Mouse (Mus musculus) MN1 (cell line): ENCODE data around the gene Gsk3a.
"Not testable (repeated sequence)": the region's sequence is repeated elsewhere in the genome, so short reads cannot be mapped to it uniquely, and the experiment has no call there.

Experiments used
- DNase-seq: peaks from one replicate; pipeline ENCODE4 v3.0.0-alpha.2; 2016; ENCODE audit warnings: low spot score

Gsk3a gene

GRCm38 (mm10) chr7:25273259-25274241 lies 35.9 kb upstream of the Gsk3a start:
- DNase-seq = no peak

- DNase-seq = no peak
Measured at GRCm38 (mm10) chr7:25272445-25273258, 35.0 kb upstream of the Gsk3a start.

DNA sequence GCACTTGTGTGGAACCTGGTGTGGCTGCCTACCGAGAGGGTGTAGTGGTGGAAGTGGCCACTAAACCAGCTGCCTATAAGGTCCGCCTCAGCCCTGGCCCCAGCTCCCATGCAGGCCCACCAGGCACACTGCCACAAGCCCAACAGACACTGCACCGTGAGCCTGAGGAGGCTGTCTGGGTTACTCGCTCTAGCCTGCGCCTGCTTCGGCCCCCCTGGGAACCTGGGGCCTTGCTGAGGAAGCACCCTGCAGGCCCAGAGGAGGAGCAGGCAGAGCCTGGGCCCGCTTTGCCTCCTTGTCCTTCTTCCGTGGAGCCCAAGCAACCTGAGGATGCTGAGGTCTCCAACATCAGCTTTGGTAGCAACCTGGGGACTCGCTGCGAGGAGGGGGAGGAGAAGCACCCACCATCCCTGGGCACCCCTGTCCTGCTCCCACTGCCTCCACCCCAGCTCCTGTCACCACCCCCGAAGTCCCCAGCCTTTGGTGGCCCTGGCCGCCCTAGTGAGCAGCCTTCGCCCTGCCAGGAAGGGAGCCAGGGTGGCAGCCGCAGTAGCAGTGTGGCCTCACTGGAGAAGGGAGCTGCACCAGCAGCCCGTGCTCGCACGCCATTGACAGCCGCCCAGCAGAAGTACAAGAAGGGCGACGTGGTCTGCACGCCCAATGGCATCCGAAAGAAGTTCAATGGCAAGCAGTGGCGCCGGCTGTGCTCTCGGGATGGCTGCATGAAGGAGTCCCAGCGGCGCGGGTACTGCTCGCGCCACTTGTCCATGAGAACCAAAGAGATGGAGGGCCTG lies 34.2 kb upstream of the Gsk3a start:
- DNase-seq = no peak

GRCm38 (mm10) chr7:25270652-25271633 lies 33.3 kb upstream of the Gsk3a start:
- no peak for DNase-seq

- no peak for DNase-seq
Measured at GRCm38 (mm10) chr7:25269545-25270271, 32.1 kb upstream of the Gsk3a start.

GRCm38 (mm10) chr7:25269029-25269428 lies 31.4 kb upstream of the Gsk3a start:
- no peak for DNase-seq

GRCm38 (mm10) chr7:25268588-25268987 lies 30.9 kb upstream of the Gsk3a start:
- no peak for DNase-seq

DNA sequence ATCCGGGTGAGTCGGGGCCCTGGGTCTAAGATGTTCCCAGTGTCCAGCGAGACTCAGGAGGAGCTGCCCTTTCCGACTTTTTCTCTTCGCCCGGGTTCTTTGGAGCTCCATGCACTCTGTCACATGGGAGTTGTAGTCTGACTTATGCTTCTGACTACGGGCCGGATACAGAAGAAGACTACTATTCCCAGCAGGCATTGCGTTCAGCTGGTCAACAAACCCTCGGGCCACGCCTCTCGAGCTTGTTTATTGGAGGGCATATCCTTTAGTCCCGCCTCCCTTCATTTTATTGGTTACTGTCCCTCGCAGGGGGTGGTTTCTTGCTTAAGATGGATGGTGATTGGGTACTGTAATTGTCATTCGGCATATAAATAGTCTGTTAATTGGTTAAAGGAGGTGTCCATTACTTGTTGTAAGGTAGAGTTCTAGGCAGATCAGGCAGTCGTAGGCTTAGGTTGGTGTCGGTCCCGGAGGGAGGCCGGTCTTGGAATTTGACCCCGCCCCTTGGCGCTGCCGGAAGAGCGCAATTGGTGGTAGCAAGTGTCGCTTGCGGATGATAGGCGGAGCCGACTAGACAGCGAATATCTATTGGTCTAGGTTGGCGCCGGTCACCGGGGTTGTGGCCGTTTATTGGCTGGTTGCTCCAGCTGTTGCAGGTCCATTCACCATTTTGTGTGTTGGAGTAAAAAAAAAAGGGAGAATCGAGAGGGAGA lies 30.3 kb upstream of the Gsk3a start:
- DNase-seq = peak; percentile 99

- peak; percentile 98 for DNase-seq
Measured at GRCm38 (mm10) chr7:25267301-25267750, 29.7 kb upstream of the Gsk3a start, which contains the start of gene Cic. Cic (plus strand) TSS chr7:25267704.

DNA sequence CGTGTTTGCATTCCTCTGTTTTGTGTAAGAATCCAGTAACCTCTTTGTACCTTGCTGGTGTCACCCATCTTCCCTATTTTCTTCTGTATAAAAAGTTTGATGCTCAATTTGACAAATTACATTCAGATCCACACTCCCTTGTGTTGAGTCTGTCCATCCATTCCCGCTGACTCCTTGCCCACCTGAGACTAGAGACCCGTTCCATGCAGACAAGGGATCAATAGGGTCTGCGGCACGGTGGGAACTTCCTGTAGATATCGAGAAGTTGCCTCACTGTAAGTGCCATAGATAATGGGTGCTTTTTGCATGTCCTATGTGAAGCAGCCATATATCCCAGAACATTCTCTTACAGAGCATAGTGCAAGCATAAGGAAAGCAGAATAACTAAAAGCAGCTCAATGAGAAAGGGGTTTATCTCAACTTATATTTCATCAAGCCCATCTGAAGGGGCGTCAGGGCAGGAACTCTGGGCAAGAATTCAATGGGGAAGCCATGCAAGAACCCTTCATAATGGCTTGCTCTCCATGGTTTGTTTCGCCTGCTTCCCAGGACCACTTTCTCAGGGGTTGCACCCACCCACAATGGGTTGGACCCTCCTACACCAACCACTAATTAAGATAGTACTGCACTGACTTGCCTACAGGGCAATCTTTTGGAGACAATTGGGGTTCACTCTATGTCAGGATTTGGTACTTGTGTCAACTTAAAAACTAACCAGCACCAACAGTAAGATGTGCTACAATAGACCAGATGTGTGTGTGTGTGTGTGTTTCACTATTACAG lies 28.7 kb upstream of the Gsk3a start:
- no peak for DNase-seq

DNA sequence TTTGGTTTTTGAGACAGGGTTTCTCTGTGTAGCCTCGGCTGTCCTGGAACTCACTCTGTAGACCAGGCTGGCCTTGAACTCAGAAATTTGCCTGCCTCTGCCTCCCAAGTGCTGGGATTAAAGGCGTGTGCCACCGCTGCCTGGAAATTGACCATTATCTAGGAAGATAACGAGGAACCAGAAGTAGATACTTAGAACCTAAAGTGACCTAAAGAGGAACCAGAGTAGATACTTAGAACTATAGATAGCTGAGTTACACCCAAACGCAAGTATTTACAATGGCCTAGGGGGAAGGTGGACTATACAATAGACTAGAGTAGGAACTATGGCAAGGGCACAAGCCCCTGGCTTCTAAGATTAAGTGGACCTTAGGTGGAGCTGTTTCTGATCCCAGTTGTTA lies 28.1 kb upstream of the Gsk3a start:
- not testable (repeated sequence) for DNase-seq

DNA sequence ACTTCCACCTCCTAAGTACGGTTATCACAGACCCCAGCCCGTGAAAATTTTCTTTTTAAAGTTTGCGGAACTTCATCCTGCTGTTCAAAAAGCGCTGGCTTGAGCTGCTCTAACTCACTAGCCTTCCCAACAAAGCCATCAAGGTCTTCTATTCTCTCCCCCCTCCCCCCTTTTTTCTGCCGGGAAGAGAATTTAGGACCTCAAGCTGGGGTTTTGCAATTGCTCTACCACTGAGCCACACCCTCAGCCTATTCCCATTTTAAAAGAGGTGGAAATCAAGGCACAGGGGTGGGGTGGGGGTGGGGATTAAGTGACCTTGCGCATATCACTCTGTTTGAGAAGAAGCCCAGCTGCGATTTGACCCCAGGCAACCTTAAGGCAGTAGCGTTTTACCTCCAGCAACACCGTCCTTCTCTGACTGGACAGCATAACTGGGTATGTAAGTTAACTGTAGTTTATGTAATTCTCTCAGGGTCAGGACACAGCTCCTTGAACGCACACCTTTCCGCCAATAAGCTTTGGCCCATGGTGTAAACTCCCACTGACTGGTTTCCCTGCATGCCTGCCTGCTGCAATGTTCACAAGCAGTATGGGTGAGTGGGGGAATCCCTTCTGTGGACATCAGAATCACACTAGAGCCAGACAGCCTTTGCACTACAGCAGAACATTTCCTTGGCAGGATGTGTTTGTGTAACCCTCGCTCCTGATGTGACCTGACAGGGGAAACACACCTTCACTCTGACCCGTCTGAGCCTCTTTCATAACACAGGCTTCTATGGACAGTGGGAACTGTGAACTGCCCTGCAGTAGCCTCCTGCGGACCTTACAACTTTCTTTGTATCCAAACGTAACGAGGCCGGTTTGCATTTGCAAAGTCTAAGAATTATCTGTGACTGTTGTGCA lies 26.6 kb upstream of the Gsk3a start:
- DNase-seq = no peak

- DNase-seq = no peak
Measured at GRCm38 (mm10) chr7:25261896-25262295, 24.2 kb upstream of the Gsk3a start.

- DNase-seq = peak; percentile 71
Measured at GRCm38 (mm10) chr7:25251822-25252221, 14.2 kb upstream of the Gsk3a start.

DNA sequence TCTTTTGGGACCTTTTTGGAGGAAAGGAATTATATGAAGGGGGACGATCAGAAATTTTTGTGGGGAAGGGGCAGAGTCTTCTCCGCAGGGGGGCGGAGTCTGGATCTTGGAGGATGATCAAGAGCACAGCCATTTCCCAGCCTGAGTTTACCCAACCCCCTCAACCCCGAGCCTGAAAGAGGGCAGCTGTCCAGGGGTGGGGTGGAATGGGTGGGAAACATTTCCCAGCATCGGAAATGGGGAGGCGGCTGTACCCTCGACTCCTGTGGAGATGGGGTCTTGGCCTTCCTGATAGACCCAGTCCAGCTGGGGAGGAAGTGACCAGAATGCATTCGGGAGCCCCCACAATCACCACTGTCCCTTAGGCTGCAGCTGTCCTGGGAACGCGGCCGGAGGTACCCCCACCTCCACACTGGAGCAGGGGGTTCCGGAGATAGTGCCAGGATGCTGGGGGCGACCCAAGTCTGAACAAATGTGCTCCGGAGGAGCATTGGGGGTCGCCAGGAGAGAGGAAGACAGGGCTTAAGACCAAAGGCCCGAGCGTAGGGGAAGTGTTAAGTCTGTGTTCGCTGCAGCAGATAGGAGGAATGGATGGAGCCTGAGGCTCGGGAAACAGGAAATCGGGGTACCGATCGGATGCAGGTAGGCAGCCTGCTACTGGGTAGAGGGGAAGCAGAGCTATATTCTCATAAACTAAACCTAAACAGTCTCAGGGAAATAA lies 13.6 kb upstream of the Gsk3a start:
- DNase-seq = peak; percentile 78

DNA sequence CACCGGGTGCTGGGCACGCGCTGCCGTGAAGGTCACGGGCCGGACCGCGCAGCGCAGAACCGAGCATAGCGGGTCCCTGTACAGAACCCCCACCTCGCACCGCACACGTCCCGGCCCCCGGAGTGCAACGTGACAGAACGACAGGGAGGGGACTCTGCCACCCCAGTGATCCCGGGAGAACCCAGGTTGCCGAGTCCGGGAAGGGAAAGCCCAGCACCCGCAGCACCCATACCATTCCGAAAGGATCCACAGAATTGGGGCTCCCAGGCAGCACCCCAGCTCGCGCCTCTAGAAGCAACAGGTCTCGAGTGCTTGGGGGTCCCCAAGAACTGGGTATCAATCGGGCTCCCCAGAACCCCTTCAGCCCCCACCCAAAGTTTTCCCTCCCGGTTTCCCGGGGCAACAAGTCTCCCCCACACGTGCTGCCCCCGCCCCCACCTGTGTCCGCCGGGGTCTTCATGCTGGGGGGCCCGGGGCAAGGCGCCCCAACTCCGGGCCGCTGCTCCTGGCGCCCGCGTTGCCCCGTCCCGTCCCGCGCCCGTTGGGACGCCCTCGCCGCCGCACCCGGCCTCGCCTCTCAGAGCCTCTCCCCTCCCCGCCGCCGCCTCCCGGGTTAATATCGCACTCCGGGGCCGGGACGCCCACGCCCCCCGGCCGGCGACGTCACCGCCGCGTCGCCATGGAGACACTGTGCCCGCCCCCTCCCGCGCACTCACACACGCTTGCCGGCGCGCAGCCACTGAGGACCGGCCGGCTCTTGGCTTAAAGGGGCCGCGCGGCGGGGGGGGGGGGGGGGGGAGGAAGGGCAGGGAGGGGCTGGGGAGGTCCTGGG lies 12.7 kb upstream of the Gsk3a start, which contains the start of gene Erf:
Gene Erf (minus strand): TSS at position 621 of the 832 bp plus-strand sequence.
- DNase-seq = peak; percentile 94
